Mouse (Mus musculus) left cerebral cortex, adult 11 months (tissue): ENCODE results near the gene Gnl2.

Experiments
- DNase-seq: peaks from one replicate; pipeline ENCODE4 v3.0.0; 2022; ENCODE audit warnings: low spot score

Gnl2 gene

DNA sequence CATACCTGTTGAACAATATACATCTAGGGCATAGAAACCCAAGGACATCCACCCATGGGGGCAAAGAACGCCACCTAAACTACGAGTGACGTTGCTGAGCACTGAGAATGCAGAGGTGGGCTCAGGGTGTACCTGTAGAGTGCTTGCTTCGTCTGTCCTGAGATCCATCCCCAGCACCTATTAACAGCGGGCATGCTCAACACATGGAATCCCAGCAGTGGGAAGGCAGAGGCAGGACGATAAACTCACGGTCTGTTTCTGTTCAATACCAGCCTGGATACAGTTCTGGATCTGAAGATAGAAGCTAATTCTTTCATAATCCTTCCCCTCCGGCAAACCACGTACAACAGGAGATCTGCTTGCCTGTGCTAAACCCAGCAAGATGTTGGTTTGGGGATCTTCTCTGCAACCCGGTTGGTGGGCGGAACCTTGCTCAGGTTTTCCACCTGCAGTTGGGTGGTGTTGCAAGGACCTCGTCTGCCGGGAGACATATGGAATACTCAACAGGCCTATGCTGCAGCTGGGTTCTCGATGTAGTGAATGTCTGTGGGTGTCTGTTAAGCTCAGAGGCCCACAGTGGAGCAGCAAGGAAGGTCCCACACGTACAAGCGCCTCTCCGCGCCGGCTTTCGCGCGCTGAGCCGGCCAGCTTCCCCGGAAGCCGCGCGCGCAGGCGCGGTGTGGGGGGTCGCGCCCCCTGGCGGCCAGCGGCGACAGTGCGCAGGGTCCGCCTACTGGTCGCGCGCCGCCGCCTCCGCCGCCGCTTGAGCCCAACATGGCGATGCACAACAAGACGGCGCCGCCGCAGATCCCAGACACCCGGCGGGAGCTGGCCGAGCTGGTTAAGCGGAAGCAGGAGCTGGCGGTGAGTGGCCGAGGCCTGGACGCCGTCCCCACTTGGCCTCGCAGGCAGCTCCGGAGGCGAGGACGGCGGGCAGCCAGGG is 68.3 kb downstream of the Gnl2 start, which contains the start of gene Meaf6:
TSS of gene Meaf6 (plus strand) at position 732 of the 943 bp plus-strand sequence.
- peak; percentile 84 for DNase-seq

DNA sequence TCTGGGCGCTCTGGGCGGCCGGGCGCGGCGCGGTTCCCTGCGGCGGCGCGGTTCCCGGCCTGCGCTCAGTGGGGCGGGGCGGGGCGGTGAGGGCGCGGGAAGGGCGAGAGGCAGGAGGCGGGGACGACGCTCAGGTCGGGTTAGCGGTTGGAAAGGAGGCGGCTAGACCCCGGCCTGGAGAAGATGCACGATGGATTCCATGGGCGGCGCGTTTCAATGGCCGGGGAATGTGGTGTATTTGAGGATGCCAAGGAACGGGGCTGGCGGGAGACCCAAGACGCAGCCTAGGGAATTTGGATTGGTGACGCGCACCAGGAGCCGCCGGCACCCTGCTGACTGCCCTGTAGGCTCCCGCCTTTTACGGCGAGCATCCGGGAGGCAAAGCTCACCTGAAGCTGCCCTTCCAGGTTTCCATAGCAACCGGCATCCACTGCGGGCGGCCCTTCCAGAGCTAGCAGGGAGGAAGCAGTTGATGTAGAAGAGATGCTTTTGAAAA is 69.0 kb downstream of the Gnl2 start:
- DNase-seq: peak; percentile 68

DNA sequence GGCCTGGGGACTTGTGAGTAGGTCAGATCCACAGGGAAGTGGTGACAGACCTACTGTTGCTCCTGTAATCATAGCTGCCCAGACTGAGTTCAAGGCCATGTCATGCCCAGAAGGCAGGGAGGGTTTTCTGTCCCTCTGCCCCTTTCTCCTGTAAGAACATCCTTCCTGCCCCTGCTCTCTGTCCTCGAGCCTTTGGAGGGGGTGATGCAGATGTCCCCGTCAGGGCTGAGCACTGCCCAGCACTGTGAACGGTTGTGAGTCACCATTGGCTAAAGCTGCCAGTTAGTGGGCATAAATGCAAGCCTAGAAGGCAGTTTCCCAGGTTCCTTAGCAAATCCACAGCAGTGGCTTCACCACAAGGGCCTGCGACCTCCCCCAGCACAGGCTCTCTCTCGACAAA is 76.6 kb downstream of the Gnl2 start:
- DNase-seq: no peak

DNA sequence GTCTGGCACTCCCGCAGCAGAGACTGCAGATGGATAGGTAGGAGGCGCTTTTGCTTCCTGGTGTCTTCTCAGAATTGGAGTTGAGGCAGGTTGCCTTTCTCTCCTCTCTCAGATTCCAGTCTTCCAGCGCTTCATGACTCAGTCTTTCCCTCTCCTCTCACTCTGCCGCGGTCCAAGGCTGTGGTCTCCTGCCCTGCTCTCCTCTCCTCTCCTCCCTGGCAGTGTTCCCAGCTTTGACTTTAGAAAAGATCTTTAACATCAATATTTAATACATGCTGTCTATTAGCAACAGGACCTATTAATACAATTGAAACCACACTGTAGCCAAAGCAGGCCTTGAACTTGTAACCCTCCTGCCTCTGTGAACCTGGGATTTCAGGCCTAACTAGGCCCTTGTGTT is 79.7 kb downstream of the Gnl2 start:
- DNase-seq: no peak

DNA sequence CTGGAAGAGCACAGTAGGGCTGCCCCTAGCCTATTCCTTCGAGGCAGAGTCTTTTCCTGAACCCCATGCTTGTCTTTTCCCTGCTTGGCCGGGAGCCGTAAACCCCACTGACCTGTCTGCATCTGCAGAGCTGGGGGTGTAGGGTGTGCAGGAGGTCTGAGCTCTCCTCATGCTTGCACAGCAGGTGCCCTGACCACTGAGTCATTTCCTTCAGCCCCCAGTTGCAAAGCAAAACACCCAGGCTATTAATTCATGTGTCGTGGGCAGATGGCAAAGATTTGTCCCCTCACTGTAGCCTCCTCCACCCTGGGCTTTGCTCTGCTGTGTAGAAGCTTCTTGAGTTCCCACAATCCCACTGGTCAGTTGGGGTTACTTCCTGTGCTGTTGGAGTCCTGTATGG is 81.0 kb downstream of the Gnl2 start:
- no peak for DNase-seq

DNA sequence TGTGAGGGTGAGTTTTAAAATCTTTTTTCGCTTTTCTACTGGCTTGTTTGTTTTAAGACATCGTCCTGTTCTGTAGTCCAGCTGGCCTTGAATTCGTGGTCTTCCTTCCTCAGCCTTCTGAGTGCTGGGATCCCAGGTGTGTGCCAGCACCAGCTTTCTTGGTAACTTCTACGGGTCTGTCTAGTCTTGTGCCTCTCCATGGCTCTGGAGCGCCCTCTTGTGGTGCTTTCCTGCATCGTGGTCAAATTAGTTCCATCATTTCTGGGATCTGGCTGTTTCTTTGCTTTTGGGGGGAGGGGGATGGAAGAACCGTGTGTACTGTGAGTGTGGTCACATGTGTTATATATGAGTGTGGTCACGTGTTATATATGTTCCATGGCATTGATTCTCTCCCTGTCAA is 83.1 kb downstream of the Gnl2 start:
- DNase-seq: peak; percentile 37

DNA sequence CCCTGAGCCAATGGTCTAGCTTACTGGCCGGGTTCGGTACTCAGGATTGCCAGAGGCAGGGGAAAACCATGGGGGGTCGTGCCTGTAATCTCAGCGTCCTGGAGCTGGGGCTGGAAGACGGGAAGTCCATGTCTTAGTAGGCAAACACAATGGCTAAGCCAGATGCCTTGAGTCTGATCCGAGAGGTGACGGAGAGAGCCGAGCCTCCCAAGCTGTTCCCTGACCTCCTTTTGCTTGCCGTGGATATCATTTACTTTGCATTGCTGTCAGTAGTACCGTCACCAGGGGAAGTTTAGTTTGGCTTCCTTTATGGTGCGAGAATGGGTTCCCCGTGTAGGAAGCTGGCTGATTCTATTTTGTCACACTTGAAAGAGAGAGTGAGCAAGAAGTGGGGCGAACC is 84.9 kb downstream of the Gnl2 start:
- no peak for DNase-seq
